Mouse (Mus musculus): Measurements from ENCODE around the gene Prss57. TPM values are rescaled to one million over a fixed set of nuclear protein-coding genes. Genes with fewer than 3 reads are reported as not detected.
A peak's percentile ranks its signal among the peaks of the same experiment; 100 is the strongest.

Prss57 gene
- polyA plus RNA-seq, 1 experiment from 2014 or later, result 0.11 TPM

DNA sequence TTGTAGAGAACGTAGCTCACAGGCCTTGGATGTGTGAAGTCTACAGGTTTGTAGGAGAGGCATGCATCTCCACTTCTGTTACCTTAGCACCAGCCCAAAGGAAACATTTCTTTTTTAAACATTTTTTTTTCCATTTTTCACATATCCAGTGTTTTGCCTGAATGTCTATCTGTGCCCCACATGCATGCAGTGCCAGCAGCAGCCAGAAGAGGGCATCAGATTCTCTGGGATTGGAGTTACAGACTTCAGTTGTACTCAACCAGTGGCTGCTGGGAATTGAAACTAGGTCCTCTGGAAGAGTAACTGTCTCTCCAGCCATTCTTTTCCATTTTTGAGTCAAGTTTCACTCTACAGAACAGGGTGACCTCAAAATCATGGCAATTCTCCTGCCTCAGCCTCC, 58.3 kb downstream of the Prss57 start:
- no peak overlapping the region for H3K4me3 ChIP-seq (ENCODE audit: low read depth, low read length)
- no peak overlapping the region for H3K4me2 ChIP-seq (replicated peaks; ENCODE audit: low read depth, low read length)
- peaks cover 14% of the 10 kb centered on the region; the same call in 1 of the 2 replicates for H3K36me3 ChIP-seq (ENCODE audit: insufficient read depth, low read length)
- ATAC-seq, result no peak
- no peak for DNase-seq (ENCODE audit: low spot score)
- H3K27ac ChIP-seq (ENCODE audit: low read length), result no peak overlapping the region
- 93% methylated on average over 1 of the region's 1 CpGs for WGBS
- H3K9ac ChIP-seq (replicated peaks; ENCODE audit: low read depth), result no peak overlapping the region
- no peaks in the 10 kb centered on the region for H3K9me3 ChIP-seq (ENCODE audit: low read length)
- H3K4me1 ChIP-seq (ENCODE audit: insufficient read depth, low read depth, low read length), result no peaks in the 10 kb centered on the region
- H3K27me3 ChIP-seq (replicated peaks; ENCODE audit: insufficient read depth, low read length), result no peaks in the 10 kb centered on the region
- peak; percentile 60 for TF ChIP-seq CTCF (IDR thresholded peaks at IDR 0.05)
- TF ChIP-seq EP300 (IDR thresholded peaks at IDR 0.05), result no peak

Other genes with a start within 250 kb of the Prss57 start
- 20.5 and 21.5 TPM in 2 replicates for gene Mier2, start 235.8 kb downstream of the Prss57 start, polyA plus RNA-seq (2015; fragmentation: Nextera tagmentation; extraction: Ambion mirVana)
- gene Theg, start 203.6 kb downstream of the Prss57 start, polyA plus RNA-seq (2015; fragmentation: Nextera tagmentation; extraction: Ambion mirVana), result not detected in 2 replicates
- not detected in 2 replicates for gene C2cd4c, start 176.9 kb downstream of the Prss57 start, polyA plus RNA-seq (2015; fragmentation: Nextera tagmentation; extraction: Ambion mirVana)
- gene Shc2, start 153.0 kb downstream of the Prss57 start, polyA plus RNA-seq (2015; fragmentation: Nextera tagmentation; extraction: Ambion mirVana), result 1.1 and 1.3 TPM in 2 replicates
- not detected in 2 replicates for gene Odf3l2, start 145.2 kb downstream of the Prss57 start, polyA plus RNA-seq (2015; fragmentation: Nextera tagmentation; extraction: Ambion mirVana)
- not detected in 2 replicates for gene Madcam1, start 126.4 kb downstream of the Prss57 start, polyA plus RNA-seq (2015; fragmentation: Nextera tagmentation; extraction: Ambion mirVana)
- gene Tpgs1, start 121.6 kb downstream of the Prss57 start, polyA plus RNA-seq (2015; fragmentation: Nextera tagmentation; extraction: Ambion mirVana), result 64.6 and 71.2 TPM in 2 replicates
- gene Cdc34, start 108.8 kb downstream of the Prss57 start, polyA plus RNA-seq (2015; fragmentation: Nextera tagmentation; extraction: Ambion mirVana), result 52.7 and 64.3 TPM in 2 replicates
- 0.57 and 0.69 TPM in 2 replicates for gene Gzmm, start 101.9 kb downstream of the Prss57 start, polyA plus RNA-seq (2015; fragmentation: Nextera tagmentation; extraction: Ambion mirVana)
- gene Bsg, start 86.5 kb downstream of the Prss57 start, polyA plus RNA-seq (2015; fragmentation: Nextera tagmentation; extraction: Ambion mirVana), result 1,234 and 1,299 TPM in 2 replicates
- 0.12 and 0.15 TPM in 2 replicates for gene Hcn2, start 74.3 kb downstream of the Prss57 start, polyA plus RNA-seq (2015; fragmentation: Nextera tagmentation; extraction: Ambion mirVana)
- 17.4 and 22.4 TPM in 2 replicates for gene Polrmt, start 44.4 kb downstream of the Prss57 start, polyA plus RNA-seq (2015; fragmentation: Nextera tagmentation; extraction: Ambion mirVana)
- gene Fgf22, start 35.9 kb downstream of the Prss57 start, polyA plus RNA-seq (2015; fragmentation: Nextera tagmentation; extraction: Ambion mirVana), result 0.18 TPM in 1 of 2 replicates, not detected in the other
- gene Rnf126, start 24.0 kb downstream of the Prss57 start, polyA plus RNA-seq (2015; fragmentation: Nextera tagmentation; extraction: Ambion mirVana), result 40.5 and 45.9 TPM in 2 replicates
- gene Fstl3, start 13.7 kb downstream of the Prss57 start, polyA plus RNA-seq (2015; fragmentation: Nextera tagmentation; extraction: Ambion mirVana), result 38.6 and 39.9 TPM in 2 replicates
- 29.6 and 30.8 TPM in 2 replicates for gene Palm, start 2.6 kb upstream of the Prss57 start, polyA plus RNA-seq (2015; fragmentation: Nextera tagmentation; extraction: Ambion mirVana)
- 10.5 and 10.6 TPM in 2 replicates for gene Misp, start 30.0 kb upstream of the Prss57 start, polyA plus RNA-seq (2015; fragmentation: Nextera tagmentation; extraction: Ambion mirVana)
- gene Ptbp1, start 63.5 kb upstream of the Prss57 start, polyA plus RNA-seq (2015; fragmentation: Nextera tagmentation; extraction: Ambion mirVana), result 107 and 109 TPM in 2 replicates
- gene Prtn3, start 83.5 kb upstream of the Prss57 start, polyA plus RNA-seq (2015; fragmentation: Nextera tagmentation; extraction: Ambion mirVana), result 2.2 and 2.4 TPM in 2 replicates
- gene Plppr3, start 83.7 kb upstream of the Prss57 start, polyA plus RNA-seq (2015; fragmentation: Nextera tagmentation; extraction: Ambion mirVana), result 3.9 and 4.8 TPM in 2 replicates
- gene Elane, start 95.3 kb upstream of the Prss57 start, polyA plus RNA-seq (2015; fragmentation: Nextera tagmentation; extraction: Ambion mirVana), result 0.92 TPM in 1 of 2 replicates, not detected in the other
- not detected in 2 replicates for gene Cfd, start 99.9 kb upstream of the Prss57 start, polyA plus RNA-seq (2015; fragmentation: Nextera tagmentation; extraction: Ambion mirVana)
- gene Med16, start 118.0 kb upstream of the Prss57 start, polyA plus RNA-seq (2015; fragmentation: Nextera tagmentation; extraction: Ambion mirVana), result 32.0 and 32.8 TPM in 2 replicates
- not detected in 2 replicates for gene Gm26602, start 119.9 kb upstream of the Prss57 start, polyA plus RNA-seq (2015; fragmentation: Nextera tagmentation; extraction: Ambion mirVana)
- gene Kiss1r, start 126.0 kb upstream of the Prss57 start, polyA plus RNA-seq (2015; fragmentation: Nextera tagmentation; extraction: Ambion mirVana), result 1.6 and 1.7 TPM in 2 replicates
- gene R3hdm4, start 130.2 kb upstream of the Prss57 start, polyA plus RNA-seq (2015; fragmentation: Nextera tagmentation; extraction: Ambion mirVana), result 123 and 129 TPM in 2 replicates
- 4.8 and 7.1 TPM in 2 replicates for gene Arid3a, start 136.1 kb upstream of the Prss57 start, polyA plus RNA-seq (2015; fragmentation: Nextera tagmentation; extraction: Ambion mirVana)
- gene Wdr18, start 169.2 kb upstream of the Prss57 start, polyA plus RNA-seq (2015; fragmentation: Nextera tagmentation; extraction: Ambion mirVana), result 32.8 and 44.2 TPM in 2 replicates
- gene Grin3b, start 179.8 kb upstream of the Prss57 start, polyA plus RNA-seq (2015; fragmentation: Nextera tagmentation; extraction: Ambion mirVana), result 0.24 and 0.32 TPM in 2 replicates
- gene Tmem259, start 193.4 kb upstream of the Prss57 start, polyA plus RNA-seq (2015; fragmentation: Nextera tagmentation; extraction: Ambion mirVana), result 26.7 and 27.6 TPM in 2 replicates
- 483 and 567 TPM in 2 replicates for gene Cnn2, start 197.6 kb upstream of the Prss57 start, polyA plus RNA-seq (2015; fragmentation: Nextera tagmentation; extraction: Ambion mirVana)
- gene Abca7, start 205.5 kb upstream of the Prss57 start, polyA plus RNA-seq (2015; fragmentation: Nextera tagmentation; extraction: Ambion mirVana), result 5.5 and 6.5 TPM in 2 replicates
- 20.1 and 22.2 TPM in 2 replicates for gene Arhgap45, start 225.7 kb upstream of the Prss57 start, polyA plus RNA-seq (2015; fragmentation: Nextera tagmentation; extraction: Ambion mirVana)
- 178 and 202 TPM in 2 replicates for gene Polr2e, start 248.8 kb upstream of the Prss57 start, polyA plus RNA-seq (2015; fragmentation: Nextera tagmentation; extraction: Ambion mirVana)

Measured in lung, postnatal 0 days (tissue).